Mouse (Mus musculus) intestine, embryonic 15.5 days (tissue): ENCODE data around the gene Soat1. TPM values are rescaled to one million over a fixed set of nuclear protein-coding genes. Genes with fewer than 3 reads are reported as not detected.
"Not testable (repeated sequence)": the region's sequence is repeated elsewhere in the genome, so short reads cannot be mapped to it uniquely, and the experiment has no call there.

Experiments
- ATAC-seq: fragments of 200-750 bp; cut with Nextera tagmentation; 2 replicates; pipeline ENCODE4 v1.8.0; 2017; ENCODE audit warnings: moderate TSS enrichment, moderate library complexity
- H3K27ac ChIP-seq: fragments of 300-500 bp; sonication (generic); 2 replicates; pipeline ENCODE4 v1.5.1; 2015; ENCODE audit warnings: mild to moderate bottlenecking, inconsistent platforms
- H3K27me3 ChIP-seq: fragments of 300-500 bp; sonication (generic); replicated peaks from 2 replicates; pipeline ENCODE4 v1.6.1; 2015; ENCODE audit warnings: inconsistent platforms
- H3K36me3 ChIP-seq: fragments of 300-500 bp; sonication (generic); 2 replicates; pipeline ENCODE4 v1.6.1; 2015; ENCODE audit warnings: inconsistent platforms
- H3K4me1 ChIP-seq: fragments of 300-500 bp; sonication (generic); replicated peaks from 2 replicates; pipeline ENCODE4 v1.6.1; 2015; ENCODE audit warnings: inconsistent platforms
- H3K4me2 ChIP-seq: fragments of 300-500 bp; sonication (generic); replicated peaks from 2 replicates; pipeline ENCODE4 v1.6.1; 2015; ENCODE audit warnings: mild to moderate bottlenecking, inconsistent platforms
- H3K4me3 ChIP-seq: fragments of 300-500 bp; sonication (generic); replicated peaks from 2 replicates; pipeline ENCODE4 v1.5.1; 2015; ENCODE audit warnings: inconsistent platforms
- H3K9ac ChIP-seq: fragments of 300-500 bp; sonication (generic); 2 replicates; pipeline ENCODE4 v1.6.1; 2015; ENCODE audit warnings: inconsistent platforms
- H3K9me3 ChIP-seq: fragments of 300-500 bp; sonication (generic); 2 replicates; pipeline ENCODE4 v1.6.1; 2016; ENCODE audit warnings: inconsistent platforms
- WGBS: fragments of 180-500 bp; shearing (Covaris S2); methylation state at CpG from one replicate; pipeline ENCODE4 v1.1.7; 2015; 5-methylcytosine and 5-hydroxymethylcytosine counted together
- polyA plus RNA-seq: library from polyadenylated mRNA; unstranded; fragments of >200 nt; fragmentation: Nextera tagmentation; extraction: Ambion mirVana; gene quantifications from 2 replicates; pipeline ENCODE4 v1.2.1, GENCODE M21; 2015

The Soat1 gene
- polyA plus RNA-seq, 1 experiment from 2014 or later: 88.6 TPM

GRCm38 (mm10) chr1:156408521-156408920 lies 65.6 kb downstream of the Soat1 start:
- WGBS: 72% methylated on average over 4 of the region's 4 CpGs

GRCm38 (mm10) chr1:156408004-156408403 lies 66.1 kb downstream of the Soat1 start:
- H3K4me2 ChIP-seq: no peak overlapping the region
- WGBS: 61% methylated on average over 3 of the region's 3 CpGs
- H3K27ac ChIP-seq: no peak overlapping the region
- H3K36me3 ChIP-seq: no peaks in the 10 kb centered on the region
- no peak overlapping the region for H3K9ac ChIP-seq
- ATAC-seq: no peak
- no peaks in the 10 kb centered on the region for H3K9me3 ChIP-seq
- H3K4me3 ChIP-seq: no peak overlapping the region
- H3K4me1 ChIP-seq: no peaks in the 10 kb centered on the region
- H3K27me3 ChIP-seq: no peaks in the 10 kb centered on the region

More at GRCm38 (mm10) chr1:156408521-156408920, 65.6 kb downstream of the Soat1 start:
- Histone ChIP-seq H3K27ac (no peak overlapping the region), H3K9me3 (no peaks in the 10 kb centered on the region), H3K9ac (no peak overlapping the region), H3K27me3 (no peaks in the 10 kb centered on the region), H3K36me3 (no peaks in the 10 kb centered on the region), H3K4me1 (no peaks in the 10 kb centered on the region), H3K4me2 (no peak overlapping the region), H3K4me3 (no peak overlapping the region)
- ATAC-seq: no peak

GRCm38 (mm10) chr1:156403251-156403650 lies 70.9 kb downstream of the Soat1 start:
- 58% methylated on average over 10 of the region's 10 CpGs for WGBS
- no peak overlapping the region for H3K9ac ChIP-seq

GRCm38 (mm10) chr1:156402491-156402890 lies 71.6 kb downstream of the Soat1 start:
- Histone ChIP-seq H3K9me3 (no peaks in the 10 kb centered on the region), H3K4me2 (no peak overlapping the region), H3K27ac (no peak overlapping the region), H3K27me3 (no peaks in the 10 kb centered on the region), H3K36me3 (no peaks in the 10 kb centered on the region), H3K9ac (no peak overlapping the region), H3K4me1 (no peaks in the 10 kb centered on the region), H3K4me3 (no peak overlapping the region)
- no peak for ATAC-seq
- 52% methylated on average over 2 of the region's 2 CpGs for WGBS

More at GRCm38 (mm10) chr1:156403251-156403650, 70.9 kb downstream of the Soat1 start:
- Histone ChIP-seq H3K9me3 (no peaks in the 10 kb centered on the region), H3K4me3 (no peak overlapping the region), H3K4me2 (no peak overlapping the region), H3K36me3 (no peaks in the 10 kb centered on the region), H3K27me3 (no peaks in the 10 kb centered on the region), H3K27ac (no peak overlapping the region), H3K4me1 (no peaks in the 10 kb centered on the region)
- ATAC-seq: no peak

- 60% methylated on average over 3 of the region's 3 CpGs for WGBS
- H3K4me3 ChIP-seq, H3K4me1 ChIP-seq, H3K27ac ChIP-seq, H3K36me3 ChIP-seq, H3K4me2 ChIP-seq, H3K9ac ChIP-seq, H3K9me3 ChIP-seq, ATAC-seq, H3K27me3 ChIP-seq: not testable (repeated sequence)
These were observed 74.0 kb downstream of the Soat1 start for GRCm38 (mm10) chr1:156400159-156400558.

GRCm38 (mm10) chr1:156393148-156393547 lies 81.0 kb downstream of the Soat1 start:
- no peaks in the 10 kb centered on the region for H3K4me1 ChIP-seq
- no peak overlapping the region for H3K4me3 ChIP-seq
- no peak overlapping the region for H3K9ac ChIP-seq
- H3K9me3 ChIP-seq: no peaks in the 10 kb centered on the region
- WGBS: 81% methylated on average over 4 of the region's 4 CpGs
- no peaks in the 10 kb centered on the region for H3K36me3 ChIP-seq
- no peak for ATAC-seq
- H3K4me2 ChIP-seq: no peak overlapping the region
- no peaks in the 10 kb centered on the region for H3K27me3 ChIP-seq
- H3K27ac ChIP-seq: no peak overlapping the region

- Histone ChIP-seq H3K4me1 (no peaks in the 10 kb centered on the region), H3K36me3 (no peaks in the 10 kb centered on the region), H3K4me2 (no peak overlapping the region), H3K9ac (no peak overlapping the region), H3K9me3 (no peaks in the 10 kb centered on the region), H3K27ac (no peak overlapping the region), H3K4me3 (no peak overlapping the region), H3K27me3 (no peaks in the 10 kb centered on the region)
- no peak for ATAC-seq
- 67% methylated on average over 3 of the region's 3 CpGs for WGBS
These were observed 87.3 kb downstream of the Soat1 start for GRCm38 (mm10) chr1:156386880-156387279.

GRCm38 (mm10) chr1:156386232-156386631 lies 87.9 kb downstream of the Soat1 start:
- H3K4me1 ChIP-seq: no peaks in the 10 kb centered on the region
- H3K36me3 ChIP-seq: no peaks in the 10 kb centered on the region
- no peak overlapping the region for H3K4me3 ChIP-seq
- 83% methylated on average over 4 of the region's 4 CpGs for WGBS
- no peak for ATAC-seq
- no peak overlapping the region for H3K4me2 ChIP-seq
- H3K9ac ChIP-seq: no peak overlapping the region
- no peaks in the 10 kb centered on the region for H3K9me3 ChIP-seq
- H3K27me3 ChIP-seq: no peaks in the 10 kb centered on the region
- H3K27ac ChIP-seq: no peak overlapping the region

GRCm38 (mm10) chr1:156381217-156381616 lies 92.9 kb downstream of the Soat1 start:
- no peak for ATAC-seq
- no peaks in the 10 kb centered on the region for H3K9me3 ChIP-seq
- no peak overlapping the region for H3K27ac ChIP-seq
- no peaks in the 10 kb centered on the region for H3K4me1 ChIP-seq
- WGBS: 94% methylated on average over 3 of the region's 3 CpGs
- H3K9ac ChIP-seq: no peak overlapping the region
- H3K27me3 ChIP-seq: no peaks in the 10 kb centered on the region
- no peak overlapping the region for H3K4me2 ChIP-seq
- H3K36me3 ChIP-seq: no peaks in the 10 kb centered on the region
- no peak overlapping the region for H3K4me3 ChIP-seq

Other genes with a start within 250 kb of the Soat1 start
- gene Tdrd5, start 170.7 kb downstream of the Soat1 start, polyA plus RNA-seq: 0.70 and 0.74 TPM in 2 replicates
- 0.05 TPM in 1 of 2 replicates, not detected in the other for gene Nphs2, start 163.6 kb downstream of the Soat1 start, polyA plus RNA-seq
- 833 and 863 TPM in 2 replicates for gene Gm2000, start 108.3 kb downstream of the Soat1 start, polyA plus RNA-seq
- 0.28 and 0.76 TPM in 2 replicates for gene Axdnd1, start 53.2 kb downstream of the Soat1 start, polyA plus RNA-seq
- 0.37 and 0.62 TPM in 2 replicates for gene Gm10031, start 49.7 kb upstream of the Soat1 start, polyA plus RNA-seq
- 2.6 and 3.2 TPM in 2 replicates for gene Abl2, start 84.5 kb upstream of the Soat1 start, polyA plus RNA-seq
- 5.4 and 5.6 TPM in 2 replicates for gene Tor3a, start 200.0 kb upstream of the Soat1 start, polyA plus RNA-seq
- gene Fam20b, start 244.8 kb upstream of the Soat1 start, polyA plus RNA-seq: 45.5 and 48.0 TPM in 2 replicates